Mouse (Mus musculus): ENCODE measurements around the gene Mael. TPM values are rescaled to one million over a fixed set of nuclear protein-coding genes. Genes with fewer than 3 reads are reported as not detected.

Mael gene
- polyA plus RNA-seq, 1 experiment from 2014 or later: 0.20 TPM

- Histone ChIP-seq H3K4me1 (replicated peaks; ENCODE audit: control insufficient read depth, insufficient read depth, low read length) (peaks cover 53% of the 10 kb centered on the region), H3K4me3 (replicated peaks; ENCODE audit: low read length) (no peak overlapping the region), H3K27ac (0 out of 2 replicates have a peak overlapping the region, but pooled peaks have one; percentile 76), H3K4me2 (replicated peaks) (no peak overlapping the region), H3K27me3 (ENCODE audit: control insufficient read depth, insufficient read depth, low read length) (no peaks in the 10 kb centered on the region), H3K9me3 (ENCODE audit: control insufficient read depth, low read length) (no peaks in the 10 kb centered on the region), H3K36me3 (replicated peaks; ENCODE audit: control insufficient read depth, insufficient read depth) (no peaks in the 10 kb centered on the region), H3K9ac (no peak overlapping the region; the same call in 1 of the 2 replicates)
- ATAC-seq (ENCODE audit: low FRiP score): no peak
- WGBS: 14% methylated on average over 2 of the region's 2 CpGs
- DNase-seq (ENCODE audit: low spot score): no peak
Observed at GRCm38 (mm10) chr1:166278786-166279185, 40.2 kb upstream of the Mael start.

DNA sequence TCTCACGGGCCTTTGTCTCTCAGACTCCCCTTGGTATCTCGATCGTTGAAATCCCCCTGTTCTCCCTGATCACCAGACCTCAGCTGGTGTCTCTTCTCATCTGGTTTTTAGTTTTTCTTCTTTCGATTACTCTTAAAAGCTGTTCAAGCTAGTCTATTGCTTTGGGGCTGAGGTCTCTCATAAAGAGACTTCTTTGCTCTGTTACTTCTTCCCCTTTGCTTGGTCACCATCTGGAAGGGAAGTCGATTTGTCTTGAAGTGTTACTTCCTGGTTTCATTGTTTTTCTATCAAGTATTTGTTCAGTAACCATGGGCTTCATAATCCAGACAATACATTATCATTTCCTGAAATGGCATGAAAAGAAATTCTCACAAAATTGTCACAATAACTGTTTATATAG, 29.7 kb upstream of the Mael start:
- ATAC-seq (ENCODE audit: low FRiP score) (no peak), DNase-seq (ENCODE audit: low spot score) (no peak)
- Histone ChIP-seq H3K9ac (no peak overlapping the region), H3K9me3 (ENCODE audit: control insufficient read depth, low read length) (no peaks in the 10 kb centered on the region), H3K4me2 (replicated peaks) (no peak overlapping the region), H3K27ac (no peak overlapping the region), H3K4me3 (replicated peaks; ENCODE audit: low read length) (no peak overlapping the region), H3K36me3 (replicated peaks; ENCODE audit: control insufficient read depth, insufficient read depth) (no peaks in the 10 kb centered on the region), H3K27me3 (ENCODE audit: control insufficient read depth, insufficient read depth, low read length) (no peaks in the 10 kb centered on the region), H3K4me1 (replicated peaks; ENCODE audit: control insufficient read depth, insufficient read depth, low read length) (no peaks in the 10 kb centered on the region)
- 96% methylated on average over 5 of the region's 5 CpGs for WGBS

GRCm38 (mm10) chr1:166266918-166267317, 28.4 kb upstream of the Mael start:
- no peaks in the 10 kb centered on the region for H3K27me3 ChIP-seq (ENCODE audit: control insufficient read depth, insufficient read depth, low read length)
- 97% methylated on average over 9 of the region's 9 CpGs for WGBS
- H3K4me1 ChIP-seq (replicated peaks; ENCODE audit: control insufficient read depth, insufficient read depth, low read length): no peaks in the 10 kb centered on the region
- DNase-seq (ENCODE audit: low spot score) (no peak), ATAC-seq (ENCODE audit: low FRiP score) (no peak)
- no peak overlapping the region for H3K9ac ChIP-seq
- H3K4me3 ChIP-seq (replicated peaks; ENCODE audit: low read length): no peak overlapping the region
- no peaks in the 10 kb centered on the region for H3K9me3 ChIP-seq (ENCODE audit: control insufficient read depth, low read length)
- no peak overlapping the region for H3K4me2 ChIP-seq (replicated peaks)
- no peaks in the 10 kb centered on the region for H3K36me3 ChIP-seq (replicated peaks; ENCODE audit: control insufficient read depth, insufficient read depth)
- no peak overlapping the region for H3K27ac ChIP-seq

DNA sequence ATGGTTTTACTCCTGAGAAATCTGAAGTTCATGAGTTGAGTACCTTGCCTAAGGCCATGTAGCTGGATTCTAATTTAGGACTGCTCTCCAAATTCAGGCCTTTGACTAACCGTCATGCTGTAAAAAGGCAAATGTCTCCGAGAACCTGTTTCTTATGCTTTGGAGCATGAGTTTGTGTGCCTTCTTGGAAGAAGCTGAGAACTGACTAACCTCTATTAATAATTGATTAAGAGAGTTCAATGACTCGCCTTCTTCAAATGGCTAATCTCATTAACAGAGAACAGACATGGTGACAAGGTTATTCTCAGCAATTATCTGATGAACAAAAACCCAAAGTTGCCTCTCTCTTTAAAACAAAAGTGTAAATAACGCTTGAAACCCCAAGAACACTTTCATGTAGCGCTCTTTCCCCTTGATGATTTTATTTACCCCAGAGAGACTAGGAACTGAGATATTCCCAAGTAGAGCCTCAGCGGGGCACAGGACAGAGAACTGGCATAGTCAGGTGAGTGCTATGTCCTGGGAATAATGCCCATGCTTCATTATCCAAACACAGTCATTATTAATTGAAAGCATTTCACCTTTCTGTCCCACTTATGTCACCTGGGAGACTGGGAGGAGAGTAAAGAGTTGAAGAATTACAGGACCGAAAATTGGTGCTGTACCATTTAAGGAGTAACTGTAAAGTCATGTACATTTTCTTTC, 27.6 kb upstream of the Mael start:
- Histone ChIP-seq H3K4me3 (replicated peaks; ENCODE audit: low read length) (no peak overlapping the region), H3K9me3 (ENCODE audit: control insufficient read depth, low read length) (no peaks in the 10 kb centered on the region), H3K27me3 (ENCODE audit: control insufficient read depth, insufficient read depth, low read length) (no peaks in the 10 kb centered on the region), H3K9ac (no peak overlapping the region), H3K4me1 (replicated peaks; ENCODE audit: control insufficient read depth, insufficient read depth, low read length) (no peaks in the 10 kb centered on the region), H3K36me3 (replicated peaks; ENCODE audit: control insufficient read depth, insufficient read depth) (no peaks in the 10 kb centered on the region), H3K4me2 (replicated peaks) (no peak overlapping the region), H3K27ac (no peak overlapping the region)
- 78% methylated on average over 7 of the region's 7 CpGs for WGBS
- ATAC-seq (ENCODE audit: low FRiP score) (no peak), DNase-seq (ENCODE audit: low spot score) (no peak)

- Histone ChIP-seq H3K9me3 (ENCODE audit: control insufficient read depth, low read length) (no peaks in the 10 kb centered on the region), H3K27me3 (ENCODE audit: control insufficient read depth, insufficient read depth, low read length) (peaks cover 8% of the 10 kb centered on the region; the same call in 1 of the 2 replicates), H3K4me2 (replicated peaks) (0 out of 2 replicates have a peak overlapping the region, but pooled peaks have one; percentile 6), H3K36me3 (replicated peaks; ENCODE audit: control insufficient read depth, insufficient read depth) (no peaks in the 10 kb centered on the region), H3K4me3 (replicated peaks; ENCODE audit: low read length) (no peak overlapping the region), H3K9ac (no peak overlapping the region), H3K27ac (0 out of 2 replicates have a peak overlapping the region, but pooled peaks have one; percentile 0), H3K4me1 (replicated peaks; ENCODE audit: control insufficient read depth, insufficient read depth, low read length) (peaks cover 27% of the 10 kb centered on the region)
- ATAC-seq (ENCODE audit: low FRiP score) (no peak), DNase-seq (ENCODE audit: low spot score) (no peak)
- WGBS: 76% methylated on average over 6 of the region's 6 CpGs
Observed at GRCm38 (mm10) chr1:166259526-166259925, 21.0 kb upstream of the Mael start.

- Histone ChIP-seq H3K36me3 (replicated peaks; ENCODE audit: control insufficient read depth, insufficient read depth) (no peaks in the 10 kb centered on the region), H3K9ac (peak overlapping the region; percentile 63; the same call in 1 of the 2 replicates), H3K9me3 (ENCODE audit: control insufficient read depth, low read length) (no peaks in the 10 kb centered on the region), H3K27me3 (ENCODE audit: control insufficient read depth, insufficient read depth, low read length) (peaks cover 8% of the 10 kb centered on the region; the same call in 1 of the 2 replicates), H3K4me2 (replicated peaks) (peak overlapping the region; percentile 90), H3K4me1 (replicated peaks; ENCODE audit: control insufficient read depth, insufficient read depth, low read length) (peaks cover 29% of the 10 kb centered on the region), H3K4me3 (replicated peaks; ENCODE audit: low read length) (peak overlapping the region; percentile 41; the same call in 1 of the 2 replicates), H3K27ac (no peak overlapping the region)
- DNase-seq (ENCODE audit: low spot score) (no peak), ATAC-seq (ENCODE audit: low FRiP score) (no peak)
- 35% methylated on average over 4 of the region's 4 CpGs for WGBS
Observed at GRCm38 (mm10) chr1:166256898-166257297, 18.4 kb upstream of the Mael start.

DNA sequence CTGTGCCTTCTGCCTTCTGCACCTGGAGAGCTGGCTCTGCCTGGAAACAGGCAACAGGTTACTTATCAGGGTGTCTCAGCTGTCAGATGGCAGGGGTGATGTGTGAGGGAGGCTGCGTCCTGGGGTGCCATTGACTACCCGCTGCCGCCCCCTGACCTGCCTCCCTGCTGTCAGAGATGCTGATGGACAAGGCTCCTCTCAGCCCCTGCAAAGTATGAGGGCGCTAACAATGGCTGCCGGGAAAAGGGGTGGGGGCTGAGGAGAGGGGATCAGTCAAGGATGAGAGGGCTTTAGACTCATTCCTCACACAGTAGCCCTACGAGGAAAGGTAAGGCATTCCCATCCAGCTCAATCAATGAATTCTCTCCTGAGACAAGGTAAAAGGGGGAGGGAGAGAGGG, 17.8 kb upstream of the Mael start:
- Histone ChIP-seq H3K27me3 (ENCODE audit: control insufficient read depth, insufficient read depth, low read length) (peaks cover 8% of the 10 kb centered on the region; the same call in 1 of the 2 replicates), H3K4me2 (replicated peaks) (peak overlapping the region; percentile 90), H3K36me3 (replicated peaks; ENCODE audit: control insufficient read depth, insufficient read depth) (no peaks in the 10 kb centered on the region), H3K27ac (no peak overlapping the region), H3K9me3 (ENCODE audit: control insufficient read depth, low read length) (no peaks in the 10 kb centered on the region), H3K4me1 (replicated peaks; ENCODE audit: control insufficient read depth, insufficient read depth, low read length) (peaks cover 29% of the 10 kb centered on the region), H3K4me3 (replicated peaks; ENCODE audit: low read length) (peak overlapping the region; percentile 41), H3K9ac (peak overlapping the region; percentile 63)
- 0 out of 2 replicates have a peak, but pooled peaks have one; percentile 44 for ATAC-seq (ENCODE audit: low FRiP score)
- no peak for DNase-seq (ENCODE audit: low spot score)
- WGBS: 2% methylated on average over 6 of the region's 6 CpGs

GRCm38 (mm10) chr1:166255651-166256050, 17.1 kb upstream of the Mael start:
- H3K36me3 ChIP-seq (replicated peaks; ENCODE audit: control insufficient read depth, insufficient read depth): no peaks in the 10 kb centered on the region
- H3K27me3 ChIP-seq (ENCODE audit: control insufficient read depth, insufficient read depth, low read length): peaks cover 8% of the 10 kb centered on the region; the same call in 1 of the 2 replicates
- peak overlapping the region; percentile 90 for H3K4me2 ChIP-seq (replicated peaks)
- ATAC-seq (ENCODE audit: low FRiP score): no peak
- 13% methylated on average over 2 of the region's 2 CpGs for WGBS
- no peaks in the 10 kb centered on the region for H3K9me3 ChIP-seq (ENCODE audit: control insufficient read depth, low read length)
- peak overlapping the region; percentile 63; the same call in 1 of the 2 replicates for H3K9ac ChIP-seq
- DNase-seq (ENCODE audit: low spot score): no peak
- peak overlapping the region; percentile 41; the same call in 1 of the 2 replicates for H3K4me3 ChIP-seq (replicated peaks; ENCODE audit: low read length)
- no peak overlapping the region for H3K27ac ChIP-seq
- peaks cover 29% of the 10 kb centered on the region for H3K4me1 ChIP-seq (replicated peaks; ENCODE audit: control insufficient read depth, insufficient read depth, low read length)

DNA sequence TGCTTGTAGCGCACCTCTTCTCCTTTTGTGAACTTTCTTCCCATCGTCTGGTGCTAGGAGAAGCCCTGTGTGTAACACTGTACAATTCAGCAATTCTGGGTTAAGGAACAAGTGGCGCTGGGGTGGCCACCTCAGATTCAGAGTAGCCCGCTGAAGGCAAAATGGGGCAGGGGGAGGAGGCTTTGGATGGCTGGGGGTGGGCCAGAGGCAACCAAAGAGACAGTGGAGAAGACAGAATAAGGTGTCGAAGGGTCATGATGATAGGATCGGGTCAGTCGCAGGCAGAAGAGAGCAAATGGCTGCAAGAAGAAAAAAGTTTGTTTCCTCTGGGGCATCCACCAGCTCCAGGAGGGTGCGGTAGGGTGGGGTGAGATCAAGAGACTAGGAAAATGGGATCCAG, 16.5 kb upstream of the Mael start:
- peak overlapping the region; percentile 35; the same call in 1 of the 2 replicates for H3K27ac ChIP-seq
- peak overlapping the region; percentile 90 for H3K4me2 ChIP-seq (replicated peaks)
- no peaks in the 10 kb centered on the region for H3K36me3 ChIP-seq (replicated peaks; ENCODE audit: control insufficient read depth, insufficient read depth)
- peak overlapping the region; percentile 41 for H3K4me3 ChIP-seq (replicated peaks; ENCODE audit: low read length)
- H3K27me3 ChIP-seq (ENCODE audit: control insufficient read depth, insufficient read depth, low read length): peaks cover 8% of the 10 kb centered on the region; the same call in 1 of the 2 replicates
- H3K9me3 ChIP-seq (ENCODE audit: control insufficient read depth, low read length): no peaks in the 10 kb centered on the region
- no peak for DNase-seq (ENCODE audit: low spot score)
- H3K9ac ChIP-seq: peak overlapping the region; percentile 63
- ATAC-seq (ENCODE audit: low FRiP score): no peak
- WGBS: 14% methylated on average over 8 of the region's 8 CpGs
- H3K4me1 ChIP-seq (replicated peaks; ENCODE audit: control insufficient read depth, insufficient read depth, low read length): peaks cover 29% of the 10 kb centered on the region

All from hindbrain, embryonic 14.5 days (tissue).